Mouse (Mus musculus) ES-E14 (cell line): ENCODE results near the gene Il22ra2.
"Not testable (repeated sequence)": the region's sequence is repeated elsewhere in the genome, so short reads cannot be mapped to it uniquely, and the experiment has no call there.

Source experiments
- HCFC1 ChIP-seq: IDR thresholded peaks from 2 replicates; pipeline ENCODE4 v1.6.1; 2012; ENCODE audit warnings: low read length, inconsistent platforms, borderline replicate concordance; ENCODE audit not compliant: insufficient read depth
- MAFK ChIP-seq: IDR thresholded peaks from 2 replicates; pipeline ENCODE4 v1.6.1; 2014; ENCODE audit warnings: mild to moderate bottlenecking, low read depth, low read length, inconsistent platforms; ENCODE audit not compliant: insufficient read depth
- ZC3H11A ChIP-seq: IDR thresholded peaks from 2 replicates; pipeline ENCODE4 v1.6.1; 2012; ENCODE audit warnings: low read depth, mild to moderate bottlenecking, inconsistent platforms, low read length, borderline replicate concordance
- ZNF384 ChIP-seq: IDR thresholded peaks from 2 replicates; pipeline ENCODE4 v1.6.1; 2012; ENCODE audit warnings: low read depth, low read length, inconsistent platforms

DNA sequence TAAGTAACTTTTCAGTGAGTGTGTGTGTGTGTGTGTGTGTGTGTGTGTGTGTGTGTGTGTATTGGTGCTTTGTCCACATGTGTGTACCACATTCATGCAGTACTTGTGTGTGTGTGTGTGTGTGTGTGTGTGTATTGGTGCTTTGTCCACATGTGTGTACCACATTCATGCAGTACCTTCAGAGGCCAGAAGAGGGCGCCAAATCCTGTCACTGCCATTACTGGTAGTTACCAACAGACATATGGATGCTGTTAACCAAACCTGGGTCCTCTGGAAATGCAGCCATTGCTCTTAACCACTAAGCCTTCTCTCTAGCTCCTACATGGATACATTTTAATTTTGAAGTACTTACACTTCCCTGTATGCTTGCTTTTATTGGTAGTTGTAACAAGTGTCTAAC is 20.3 kb upstream of the Il22ra2 start:
- not testable (repeated sequence) for TF ChIP-seq MAFK, HCFC1, ZNF384, ZC3H11A
